ENCODE assay signal across 10 mouse cellular contexts in genomic region chr1:78016541-78017267, GRCm38 (mm10).
DNase-seq lines count a peak whose midpoint lies in the region; ATAC-seq and TF ChIP-seq lines count a peak whose summit lies in the region.
"Had no signal": no experiment of that assay in that cellular context is flagged by ENCODE, and none has a peak within 500 bp of the region (broad histone marks: within the 10 kb centered on the region; RNA-seq: fewer than 3 reads in every experiment).

No protein-coding gene starts in this region.

- WGBS in embryonic facial prominence, embryonic 14.5 days = 22% methylated on average over 18 of the region's 18 CpGs
- whole genome bisulfite sequencing in hindbrain, postnatal 0 days = 26% methylated on average over 18 of the region's 18 CpGs
- 29% methylated on average over 18 of the region's 18 CpGs for WGBS in neural tube, embryonic 13.5 days

- H3K4me3 ChIP-seq in embryonic facial prominence, embryonic 14.5 days (ENCODE audit: low read depth, low read length) = 0 out of 2 replicates have a peak overlapping the region, but pooled peaks have one; percentile 14
- peak overlapping the region; percentile 18 for H3K4me3 ChIP-seq in hindbrain, postnatal 0 days (ENCODE audit: low read length)
- H3K4me3 ChIP-seq in neural tube, embryonic 13.5 days = peak overlapping the region; percentile 16; the same call in 1 of the 2 replicates
- H3K4me3 ChIP-seq: myocyte had no signal

- peak; percentile 57; the same call in 1 of the 2 replicates for ATAC-seq in embryonic facial prominence, embryonic 14.5 days (ENCODE audit: low read depth)
- ATAC-seq in hindbrain, postnatal 0 days = no peak
- no peak for ATAC-seq in neural tube, embryonic 13.5 days (ENCODE audit: low read depth)
- no peak for ATAC-seq in inflammation-experienced regulatory T-cells, adult 6 months

- intact Hi-C loops in left cerebral cortex, postnatal 4 days (cut with DNase I) = no loop called here

- peak overlapping the region; percentile 48 for H3K4me2 ChIP-seq in embryonic facial prominence, embryonic 14.5 days (ENCODE audit: low read depth, low read length)
- H3K4me2 ChIP-seq in hindbrain, postnatal 0 days (ENCODE audit: low read depth, low read length) = peak overlapping the region; percentile 57
- H3K4me2 ChIP-seq in neural tube, embryonic 13.5 days = peak overlapping the region; percentile 48

- H3K4me1 ChIP-seq in embryonic facial prominence, embryonic 14.5 days (ENCODE audit: control insufficient read depth, insufficient read depth, low read length) = peaks cover 36% of the 10 kb centered on the region
- peaks cover 8% of the 10 kb centered on the region; the same call in 1 of the 2 replicates for H3K4me1 ChIP-seq in hindbrain, postnatal 0 days (ENCODE audit: insufficient read depth, low read length)
- H3K4me1 ChIP-seq in neural tube, embryonic 13.5 days (replicated peaks) = peaks cover 15% of the 10 kb centered on the region

- no peaks in the 10 kb centered on the region for H3K27me3 ChIP-seq in embryonic facial prominence, embryonic 14.5 days (replicated peaks; ENCODE audit: control insufficient read depth, insufficient read depth, low read length)
- H3K27me3 ChIP-seq in hindbrain, postnatal 0 days (ENCODE audit: insufficient read depth, low read length) = no peaks in the 10 kb centered on the region
- H3K27me3 ChIP-seq in neural tube, embryonic 13.5 days = peaks cover 6% of the 10 kb centered on the region; the same call in 1 of the 2 replicates

- no peak overlapping the region for H3K9ac ChIP-seq in embryonic facial prominence, embryonic 14.5 days (ENCODE audit: low read depth, low read length)
- no peak overlapping the region for H3K9ac ChIP-seq in hindbrain, postnatal 0 days (replicated peaks; ENCODE audit: low read length)
- 0 out of 2 replicates have a peak overlapping the region, but pooled peaks have one; percentile 12 for H3K9ac ChIP-seq in neural tube, embryonic 13.5 days

- no peaks in the 10 kb centered on the region for H3K9me3 ChIP-seq in embryonic facial prominence, embryonic 14.5 days (ENCODE audit: control insufficient read depth, low read length)
- no peaks in the 10 kb centered on the region for H3K9me3 ChIP-seq in hindbrain, postnatal 0 days (ENCODE audit: low read length)
- H3K9me3 ChIP-seq in neural tube, embryonic 13.5 days = no peaks in the 10 kb centered on the region

- H3K36me3 ChIP-seq in embryonic facial prominence, embryonic 14.5 days (ENCODE audit: control insufficient read depth, insufficient read depth, low read length) = no peaks in the 10 kb centered on the region
- H3K36me3 ChIP-seq in hindbrain, postnatal 0 days (ENCODE audit: insufficient read depth, low read length) = no peaks in the 10 kb centered on the region
- H3K36me3 ChIP-seq in neural tube, embryonic 13.5 days = no peaks in the 10 kb centered on the region

- TF ChIP-seq CTCF in hindbrain, postnatal 0 days (IDR thresholded peaks at IDR 0.05; ENCODE audit: low read depth) = no peak

- H3K27ac ChIP-seq in embryonic facial prominence, embryonic 14.5 days (replicated peaks; ENCODE audit: low read depth, low read length) = peak overlapping the region; percentile 74
- H3K27ac ChIP-seq in hindbrain, postnatal 0 days = no peak overlapping the region
- H3K27ac ChIP-seq in neural tube, embryonic 13.5 days (replicated peaks) = no peak overlapping the region

- peak; percentile 44 for DNase-seq in left cerebral cortex, postnatal 4 days
- no peak for DNase-seq in left cerebral cortex, adult 9 months (ENCODE audit: low spot score in 2 of 2)
- DNase-seq in embryonic facial prominence, embryonic 14.5 days (ENCODE audit: low spot score) = peak; percentile 83
- DNase-seq in hindbrain, postnatal 0 days (ENCODE audit: low spot score) = peak; percentile 30
- no peak for DNase-seq in spleen, adult 18-20 months
- DNase-seq: kidney, adult 18-20 months; lung, adult 2 months had no signal

Comparison
In these comparisons a context has a peak if more than half of its experiments do, and no peak if none do; other contexts are left out.
1. DNase-seq: peak in left cerebral cortex, postnatal 4 days (single experiment), embryonic facial prominence, embryonic 14.5 days (single experiment) and hindbrain, postnatal 0 days (single experiment); none in left cerebral cortex, adult 9 months (0 of 2) and spleen, adult 18-20 months (0 of 2).
2. Peak in every context shown above with its lines, with median percentiles within 50 percentile points of each other: H3K4me2 ChIP-seq and H3K4me3 ChIP-seq.